Mouse (Mus musculus) liver, adult 2 months (tissue): ENCODE measurements around the gene Olfr1174-ps. TPM values are rescaled to one million over a fixed set of nuclear protein-coding genes. Genes with fewer than 3 reads are reported as not detected.
A peak's percentile ranks its signal among the peaks of the same experiment; 100 is the strongest.

Experiments
- DNase-seq: peaks from one replicate; pipeline ENCODE4 v3.0.0-alpha.2; 2011; ENCODE audit warnings: low read depth, low spot score; ENCODE audit errors: extremely low read depth
- H3K27ac ChIP-seq: fragments of 200-500 bp; replicated peaks from 2 replicates; pipeline ENCODE4 v1.5.1; 2012; ENCODE audit warnings: low read depth, mild to moderate bottlenecking, control low read depth, inconsistent platforms, low read length; ENCODE audit not compliant: insufficient read depth
- H3K27me3 ChIP-seq: fragments of 200-500 bp; 2 replicates; pipeline ENCODE4 v1.6.1; 2012; ENCODE audit warnings: mild to moderate bottlenecking, moderate library complexity, low read length, inconsistent platforms; ENCODE audit not compliant: control insufficient read depth, insufficient read depth
- H3K36me3 ChIP-seq: fragments of 200-500 bp; 2 replicates; pipeline ENCODE4 v1.6.1; 2012; ENCODE audit warnings: low read length, inconsistent platforms; ENCODE audit not compliant: control insufficient read depth, insufficient read depth
- H3K4me1 ChIP-seq: fragments of 200-500 bp; 2 replicates; pipeline ENCODE4 v1.6.1; 2011; ENCODE audit warnings: low read length; ENCODE audit not compliant: control insufficient read depth, insufficient read depth
- H3K4me3 ChIP-seq: fragments of 200-500 bp; 2 replicates; pipeline ENCODE4 v1.5.1; 2011; ENCODE audit warnings: low read depth, mild to moderate bottlenecking, control low read depth, low read length, moderate library complexity; ENCODE audit not compliant: insufficient read depth
- H3K79me2 ChIP-seq: fragments of 200-500 bp; 2 replicates; pipeline ENCODE4 v1.6.1; 2012; ENCODE audit warnings: inconsistent platforms, mild to moderate bottlenecking, low read length, moderate library complexity; ENCODE audit not compliant: control insufficient read depth, insufficient read depth
- H3K9ac ChIP-seq: fragments of 200-500 bp; 2 replicates; pipeline ENCODE4 v1.6.1; 2012; ENCODE audit warnings: low read depth, mild to moderate bottlenecking, control low read depth, inconsistent platforms, low read length
- CTCF ChIP-seq: fragments of 200-500 bp; IDR thresholded peaks from 2 replicates; pipeline ENCODE4 v1.5.1; 2011; ENCODE audit warnings: low read depth, low read length, control low read depth
- POLR2A ChIP-seq: fragments of 200-500 bp; IDR thresholded peaks from 2 replicates; pipeline ENCODE4 v1.6.1; 2011; ENCODE audit warnings: low read length, control low read depth; ENCODE audit not compliant: insufficient read depth; ENCODE audit errors: extremely low read depth
- WGBS: fragments of 180-500 bp; shearing (Covaris S2); methylation state at CpG from one replicate; pipeline ENCODE4 v1.1.7; 2018; 5-methylcytosine and 5-hydroxymethylcytosine counted together
- polyA plus RNA-seq: library from polyadenylated mRNA; depleted of rRNA; stranded (reverse); fragments of >200 nt; gene quantifications from 2 replicates; pipeline ENCODE4 v1.2.3, GENCODE M21; 2012; rRNA removed
- total RNA-seq: library from RNA; depleted of rRNA; stranded (reverse); fragments of >200 nt; gene quantifications from 2 replicates; pipeline ENCODE4 v1.2.3, GENCODE M21; 2014; rRNA removed

Gene Olfr1174-ps
- total RNA-seq (not detected in 2 replicates), polyA plus RNA-seq (not detected in 2 replicates)

DNA sequence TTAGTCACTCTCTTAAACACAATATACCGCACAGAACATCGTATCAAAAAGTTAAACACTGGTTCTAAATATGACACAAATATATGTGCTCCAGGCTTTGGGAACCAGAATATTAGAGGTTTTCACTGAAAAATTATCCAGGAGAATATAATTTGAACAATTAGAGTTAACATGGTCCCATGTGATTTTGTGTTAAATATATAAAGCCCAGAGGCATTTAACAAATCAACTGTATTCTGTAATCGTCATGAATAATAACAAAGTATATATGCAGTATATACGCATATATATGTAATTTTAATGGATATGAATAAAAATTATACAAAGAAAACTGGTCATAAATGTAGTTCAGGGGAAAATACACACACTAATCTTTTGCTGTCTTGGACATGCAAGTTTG is at the start of gene Olfr1174-ps:
TSS of gene Olfr1174-ps (minus strand) at position 101 of the 400 bp plus-strand sequence.
- Histone ChIP-seq H3K4me3 (no peak within 1 kb of the TSS), H3K79me2 (no peaks in the 10 kb centered on the region), H3K4me1 (no peaks in the 10 kb centered on the region), H3K9ac (no peak within 1 kb of the TSS), H3K27ac (no peak within 1 kb of the TSS), H3K27me3 (no peaks in the 10 kb centered on the region), H3K36me3 (no peaks in the 10 kb centered on the region)
- WGBS, result 91% methylated on average over 4 of the region's 4 CpGs
- TF ChIP-seq CTCF (no peak), POLR2A (no peak)
- no peak for DNase-seq

DNA sequence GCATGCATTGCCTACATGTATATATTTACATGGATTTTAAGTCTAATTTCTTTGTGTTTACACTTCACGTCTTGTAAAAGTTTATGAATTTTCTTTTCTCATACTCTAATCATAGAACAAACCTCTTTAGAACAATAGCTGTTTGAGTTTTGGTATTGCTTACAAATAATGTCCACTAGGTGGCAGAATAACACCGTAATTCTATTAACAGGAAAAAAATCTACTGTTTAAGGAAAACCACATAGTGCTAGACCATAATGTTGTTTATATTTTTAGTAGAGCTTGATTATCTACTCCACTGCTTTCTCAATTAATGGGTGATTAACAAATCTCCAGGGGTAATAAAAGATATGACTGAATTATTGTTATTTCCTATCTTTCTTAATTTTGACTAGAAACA is 41.4 kb upstream of the Olfr1174-ps start:
- Histone ChIP-seq H3K4me3 (no peak overlapping the region), H3K27ac (no peak overlapping the region), H3K9ac (no peak overlapping the region), H3K79me2 (no peaks in the 10 kb centered on the region), H3K27me3 (no peaks in the 10 kb centered on the region), H3K36me3 (no peaks in the 10 kb centered on the region), H3K4me1 (no peaks in the 10 kb centered on the region)
- WGBS, result 0% methylated on average over 2 of the region's 2 CpGs
- DNase-seq, result peak; percentile 17
- TF ChIP-seq POLR2A (no peak), CTCF (peak; percentile 37)

DNA sequence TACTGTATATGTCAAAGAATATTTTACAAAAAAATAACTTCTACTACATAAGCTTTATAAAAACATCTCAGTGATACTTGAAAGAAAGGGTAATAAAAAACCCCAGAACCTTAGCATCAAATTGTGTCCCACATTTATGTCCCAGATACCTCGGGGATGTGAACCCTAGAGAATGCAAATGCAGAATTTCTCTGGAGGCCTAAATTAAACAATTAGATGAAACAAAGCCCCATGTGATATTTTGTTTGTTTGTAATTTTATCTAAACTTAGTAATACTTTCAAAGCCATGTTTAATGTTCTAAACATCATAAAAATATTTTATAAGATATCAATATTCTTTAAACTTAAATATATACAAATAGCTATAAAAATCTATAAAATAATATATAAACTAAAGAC is 31.5 kb upstream of the Olfr1174-ps start, which contains the start of gene Olfr1177-ps:
TSS of gene Olfr1177-ps (minus strand) at position 101 of the 400 bp plus-strand sequence.
- no peaks in the 10 kb centered on the region for H3K36me3 ChIP-seq
- TF ChIP-seq CTCF (no peak), POLR2A (no peak)
- 72% methylated on average over 1 of the region's 1 CpGs for WGBS
- no peak within 1 kb of the TSS for H3K4me3 ChIP-seq
- H3K79me2 ChIP-seq, result no peaks in the 10 kb centered on the region
- DNase-seq, result no peak
- no peaks in the 10 kb centered on the region for H3K4me1 ChIP-seq
- H3K27ac ChIP-seq, result no peak within 1 kb of the TSS
- H3K27me3 ChIP-seq, result no peaks in the 10 kb centered on the region
- H3K9ac ChIP-seq, result no peak within 1 kb of the TSS

DNA sequence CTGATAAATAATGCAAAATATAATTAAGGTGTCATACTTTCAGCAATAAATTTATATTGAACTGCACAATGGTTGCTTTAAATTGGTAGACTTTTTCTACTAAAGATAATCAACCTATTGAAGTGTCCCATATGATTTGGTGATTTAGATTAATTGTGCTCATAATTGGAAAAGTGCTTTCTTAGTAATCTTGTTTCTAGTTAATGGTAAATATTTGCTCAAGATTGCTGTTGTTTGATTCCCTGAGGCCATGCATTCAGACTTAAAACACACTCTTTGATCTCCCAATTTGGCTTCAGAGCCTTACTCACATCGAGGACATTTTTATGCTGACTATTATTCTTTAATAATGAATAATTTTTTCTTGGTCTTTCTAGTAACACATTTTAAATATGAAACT is 21.5 kb upstream of the Olfr1174-ps start, which contains the start of gene Olfr1176:
TSS of gene Olfr1176 (plus strand) at position 301 of the 400 bp plus-strand sequence.
- Histone ChIP-seq H3K4me1 (no peaks in the 10 kb centered on the region), H3K27ac (no peak within 1 kb of the TSS), H3K27me3 (no peaks in the 10 kb centered on the region), H3K79me2 (no peaks in the 10 kb centered on the region), H3K4me3 (no peak within 1 kb of the TSS), H3K9ac (no peak within 1 kb of the TSS), H3K36me3 (no peaks in the 10 kb centered on the region)
- 51% methylated on average over 1 of the region's 1 CpGs for WGBS
- no peak for DNase-seq
- TF ChIP-seq POLR2A (no peak), CTCF (no peak)

DNA sequence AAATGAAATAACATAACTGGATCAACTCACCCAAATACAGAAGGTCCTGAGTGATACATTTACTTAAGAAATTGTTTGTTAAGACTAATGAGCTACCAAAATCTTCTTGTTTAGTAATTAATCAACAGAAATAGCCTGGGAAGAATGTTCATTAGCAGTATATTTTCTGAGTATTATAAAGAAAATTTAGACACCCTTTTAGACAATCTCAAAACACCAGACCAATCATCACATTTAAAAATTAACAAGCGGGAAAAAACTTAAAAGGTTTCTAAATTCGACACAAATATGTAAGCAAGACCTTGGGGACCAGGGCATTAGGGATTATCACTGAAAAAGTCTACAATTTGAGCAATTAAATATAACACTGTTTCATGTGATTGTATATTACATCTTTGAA is 12.2 kb upstream of the Olfr1174-ps start, which contains the start of gene Olfr1175-ps:
TSS of gene Olfr1175-ps (minus strand) at position 101 of the 400 bp plus-strand sequence.
- TF ChIP-seq CTCF (no peak), POLR2A (no peak)
- 74% methylated on average over 2 of the region's 2 CpGs for WGBS
- H3K4me3 ChIP-seq, result no peak within 1 kb of the TSS

DNA sequence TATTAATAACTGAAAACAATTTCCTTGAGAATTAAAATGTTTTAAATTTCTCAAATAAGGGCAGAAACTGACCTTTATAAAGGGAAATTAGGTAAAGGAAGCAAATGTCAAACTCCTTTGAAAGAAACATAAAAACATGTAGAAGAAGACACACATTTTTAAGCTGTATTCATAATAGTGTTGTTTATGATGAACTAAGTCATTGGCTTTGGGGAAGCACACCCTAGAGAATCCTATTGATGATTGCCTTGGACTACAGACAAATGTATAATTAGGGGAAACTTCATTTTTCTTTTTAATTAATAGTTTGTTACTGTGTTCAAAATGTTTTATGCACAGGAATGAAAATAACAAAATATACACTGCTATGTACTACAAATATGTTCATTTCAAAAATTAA is 35.2 kb downstream of the Olfr1174-ps start, which contains the start of gene Olfr1173:
TSS of gene Olfr1173 (minus strand) at position 101 of the 400 bp plus-strand sequence.
- H3K27me3 ChIP-seq, result no peaks in the 10 kb centered on the region
- no peak within 1 kb of the TSS for H3K9ac ChIP-seq
- no peaks in the 10 kb centered on the region for H3K4me1 ChIP-seq
- no peak within 1 kb of the TSS for H3K27ac ChIP-seq
- H3K79me2 ChIP-seq, result no peaks in the 10 kb centered on the region
- H3K36me3 ChIP-seq, result no peaks in the 10 kb centered on the region
- TF ChIP-seq CTCF (no peak), POLR2A (no peak)
- no peak within 1 kb of the TSS for H3K4me3 ChIP-seq
- DNase-seq, result no peak

More for the DNA sequence above, 12.2 kb upstream of the Olfr1174-ps start, which contains the start of gene Olfr1175-ps:
- Histone ChIP-seq H3K79me2 (no peaks in the 10 kb centered on the region), H3K27me3 (no peaks in the 10 kb centered on the region), H3K36me3 (no peaks in the 10 kb centered on the region), H3K27ac (no peak within 1 kb of the TSS), H3K9ac (no peak within 1 kb of the TSS), H3K4me1 (no peaks in the 10 kb centered on the region)
- DNase-seq, result no peak

Other genes starting within 250 kb of the Olfr1174-ps start
- gene Olfr1163, start 243.3 kb downstream of the Olfr1174-ps start, total RNA-seq, result not detected in 2 replicates
- not detected in 2 replicates for gene Olfr1163, start 243.3 kb downstream of the Olfr1174-ps start, polyA plus RNA-seq
- not detected in 2 replicates for gene Olfr1164, start 221.2 kb downstream of the Olfr1174-ps start, total RNA-seq
- gene Olfr1164, start 221.2 kb downstream of the Olfr1174-ps start, polyA plus RNA-seq, result not detected in 2 replicates
- gene Olfr1166, start 186.9 kb downstream of the Olfr1174-ps start, total RNA-seq, result not detected in 2 replicates
- gene Olfr1166, start 186.9 kb downstream of the Olfr1174-ps start, polyA plus RNA-seq, result not detected in 2 replicates
- not detected in 2 replicates for gene Olfr1167, start 159.9 kb downstream of the Olfr1174-ps start, total RNA-seq
- not detected in 2 replicates for gene Olfr1167, start 159.9 kb downstream of the Olfr1174-ps start, polyA plus RNA-seq
- gene Olfr1168, start 133.3 kb downstream of the Olfr1174-ps start, total RNA-seq, result not detected in 2 replicates
- not detected in 2 replicates for gene Olfr1168, start 133.3 kb downstream of the Olfr1174-ps start, polyA plus RNA-seq
- not detected in 2 replicates for gene Olfr1170, start 86.8 kb downstream of the Olfr1174-ps start, total RNA-seq
- not detected in 2 replicates for gene Olfr1170, start 86.8 kb downstream of the Olfr1174-ps start, polyA plus RNA-seq
- gene Olfr1173, start 35.3 kb downstream of the Olfr1174-ps start, total RNA-seq, result not detected in 2 replicates
- gene Olfr1173, start 35.3 kb downstream of the Olfr1174-ps start, polyA plus RNA-seq, result not detected in 2 replicates
- gene Olfr1175-ps, start 12.1 kb upstream of the Olfr1174-ps start, total RNA-seq, result not detected in 2 replicates
- gene Olfr1175-ps, start 12.1 kb upstream of the Olfr1174-ps start, polyA plus RNA-seq, result not detected in 2 replicates
- gene Olfr1176, start 21.6 kb upstream of the Olfr1174-ps start, total RNA-seq, result not detected in 2 replicates
- gene Olfr1176, start 21.6 kb upstream of the Olfr1174-ps start, polyA plus RNA-seq, result not detected in 2 replicates
- gene Olfr1177-ps, start 31.4 kb upstream of the Olfr1174-ps start, total RNA-seq, result not detected in 2 replicates
- gene Olfr1177-ps, start 31.4 kb upstream of the Olfr1174-ps start, polyA plus RNA-seq, result not detected in 2 replicates
- not detected in 2 replicates for gene Olfr1178, start 71.9 kb upstream of the Olfr1174-ps start, total RNA-seq
- gene Olfr1178, start 71.9 kb upstream of the Olfr1174-ps start, polyA plus RNA-seq, result not detected in 2 replicates
- gene Olfr1179, start 91.3 kb upstream of the Olfr1174-ps start, total RNA-seq, result not detected in 2 replicates
- gene Olfr1179, start 91.3 kb upstream of the Olfr1174-ps start, polyA plus RNA-seq, result not detected in 2 replicates
- gene Olfr1180, start 104.0 kb upstream of the Olfr1174-ps start, total RNA-seq, result not detected in 2 replicates
- gene Olfr1180, start 104.0 kb upstream of the Olfr1174-ps start, polyA plus RNA-seq, result not detected in 2 replicates
- gene Olfr1181, start 111.0 kb upstream of the Olfr1174-ps start, total RNA-seq, result not detected in 2 replicates
- not detected in 2 replicates for gene Olfr1181, start 111.0 kb upstream of the Olfr1174-ps start, polyA plus RNA-seq
- gene Gm13757, start 134.0 kb upstream of the Olfr1174-ps start, total RNA-seq, result not detected in 2 replicates
- not detected in 2 replicates for gene Gm13757, start 134.0 kb upstream of the Olfr1174-ps start, polyA plus RNA-seq
- gene Olfr1183, start 139.7 kb upstream of the Olfr1174-ps start, total RNA-seq, result not detected in 2 replicates
- not detected in 2 replicates for gene Olfr1183, start 139.7 kb upstream of the Olfr1174-ps start, polyA plus RNA-seq
- gene Olfr1184, start 168.5 kb upstream of the Olfr1174-ps start, total RNA-seq, result not detected in 2 replicates
- gene Olfr1184, start 168.5 kb upstream of the Olfr1174-ps start, polyA plus RNA-seq, result not detected in 2 replicates
- not detected in 2 replicates for gene Olfr1185-ps1, start 178.2 kb upstream of the Olfr1174-ps start, total RNA-seq
- not detected in 2 replicates for gene Olfr1185-ps1, start 178.2 kb upstream of the Olfr1174-ps start, polyA plus RNA-seq
- gene Olfr1186, start 203.4 kb upstream of the Olfr1174-ps start, total RNA-seq, result not detected in 2 replicates
- gene Olfr1186, start 203.4 kb upstream of the Olfr1174-ps start, polyA plus RNA-seq, result not detected in 2 replicates
- not detected in 2 replicates for gene Olfr1188, start 241.8 kb upstream of the Olfr1174-ps start, total RNA-seq
- not detected in 2 replicates for gene Olfr1188, start 241.8 kb upstream of the Olfr1174-ps start, polyA plus RNA-seq